Mouse (Mus musculus) myocyte (in vitro differentiated cells): ENCODE measurements around the gene Aqp1. TPM values are rescaled to one million over a fixed set of nuclear protein-coding genes. Genes with fewer than 3 reads are reported as not detected.

Experiments
- H3K27me3 ChIP-seq: one replicate; pipeline ENCODE4 v1.6.1; 2011; ENCODE audit not compliant: control insufficient read depth, insufficient read depth, insufficient read length
- H3K36me3 ChIP-seq: one replicate; pipeline ENCODE4 v1.6.1; 2011; ENCODE audit not compliant: control insufficient read depth, insufficient read depth
- H3K4me2 ChIP-seq: one replicate; pipeline ENCODE4 v1.6.1; 2011; ENCODE audit warnings: low read depth, control low read depth
- H3K4me3 ChIP-seq: one replicate; pipeline ENCODE4 v1.5.1; 2011; ENCODE audit warnings: mild to moderate bottlenecking, control low read depth, moderate library complexity
- H3K79me2 ChIP-seq: one replicate; pipeline ENCODE4 v1.6.1; 2011; ENCODE audit not compliant: control insufficient read depth, insufficient read depth
- H3ac ChIP-seq: one replicate; pipeline ENCODE4 v1.6.1; 2011; ENCODE audit not compliant: control insufficient read depth, insufficient read length
- CEBPB ChIP-seq: IDR thresholded peaks from 2 replicates; pipeline ENCODE4 v1.6.1; 2011; ENCODE audit warnings: mild to moderate bottlenecking, moderate library complexity; ENCODE audit not compliant: poor library complexity, insufficient read depth, severe bottlenecking
- E2F4 ChIP-seq: IDR thresholded peaks from one replicate; pipeline ENCODE4 v1.6.1; 2011; ENCODE audit warnings: mild to moderate bottlenecking, control low read depth, moderate library complexity; ENCODE audit not compliant: insufficient read depth
- MAX ChIP-seq: IDR thresholded peaks from one replicate; pipeline ENCODE4 v1.6.1; 2011; ENCODE audit warnings: low read depth, mild to moderate bottlenecking, control low read depth
- MYOD1 ChIP-seq, 3 experiments: IDR thresholded peaks; one replicate each; pipeline ENCODE4 v1.6.1; 2011; ENCODE audit warnings: control low read depth in 2 of 3, low read depth in 2 of 3, mild to moderate bottlenecking in 2 of 3, moderate library complexity in 1 of 3; ENCODE audit not compliant: insufficient read length in 2 of 3, control insufficient read depth in 1 of 3
- MYOG ChIP-seq, 3 experiments: IDR thresholded peaks; one replicate each; pipeline ENCODE4 v1.6.1; 2011; ENCODE audit warnings: control low read depth in 2 of 3, low read depth in 2 of 3, mild to moderate bottlenecking in 2 of 3; ENCODE audit not compliant: insufficient read length in 2 of 3, control insufficient read depth in 1 of 3, insufficient read depth in 1 of 3
- POLR2A ChIP-seq: IDR thresholded peaks from one replicate; pipeline ENCODE4 v1.6.1; 2011; ENCODE audit warnings: low read depth, mild to moderate bottlenecking, control low read depth, moderate library complexity; ENCODE audit not compliant: insufficient read length
- POLR2AphosphoS2 ChIP-seq: IDR thresholded peaks from one replicate; pipeline ENCODE4 v1.6.1; 2011; ENCODE audit warnings: low read depth, control low read depth; ENCODE audit not compliant: insufficient read length
- REST ChIP-seq: IDR thresholded peaks from one replicate; pipeline ENCODE4 v1.6.1; 2011; ENCODE audit warnings: mild to moderate bottlenecking, control low read depth, moderate library complexity; ENCODE audit not compliant: insufficient read depth, insufficient read length
- SRF ChIP-seq: IDR thresholded peaks from one replicate; pipeline ENCODE4 v1.6.1; 2011; ENCODE audit warnings: low read depth; ENCODE audit not compliant: control insufficient read depth, insufficient read length
- TCF12 ChIP-seq: IDR thresholded peaks from one replicate; pipeline ENCODE4 v1.6.1; 2011; ENCODE audit warnings: mild to moderate bottlenecking, control low read depth; ENCODE audit not compliant: poor library complexity, insufficient read depth, severe bottlenecking
- TCF3 ChIP-seq: IDR thresholded peaks from one replicate; pipeline ENCODE4 v1.6.1; 2011; ENCODE audit warnings: low read depth, control low read depth; ENCODE audit not compliant: insufficient read length
- USF1 ChIP-seq: IDR thresholded peaks from one replicate; pipeline ENCODE4 v1.6.1; 2011; ENCODE audit warnings: low read depth, mild to moderate bottlenecking, control low read depth, moderate library complexity
- polyA plus RNA-seq: library from polyadenylated mRNA; unstranded; fragments of >200 nt; fragmentation: generic; extraction: Trizol; gene quantifications from one replicate; pipeline ENCODE4 v1.2.1, GENCODE M21; 2012; ENCODE audit warnings: missing spikeins

The Aqp1 gene
- polyA plus RNA-seq, 1 experiment, result 32.0 TPM

- Histone ChIP-seq H3K36me3 (no peaks in the 10 kb centered on the region), H3K27me3 (no peaks in the 10 kb centered on the region), H3K79me2 (no peaks in the 10 kb centered on the region), H3ac (no peak overlapping the region), H3K4me3 (no peak overlapping the region), H3K4me2 (no peak overlapping the region)
- no peak for TF ChIP-seq CEBPB
- TF ChIP-seq REST, result no peak
- no peak for TF ChIP-seq TCF12
- no peak for TF ChIP-seq MYOD1 (IDR thresholded peaks at IDR 0.05; ENCODE audit: control insufficient read depth in 1 of 3, insufficient read length in 2 of 3, low read depth in 2 of 3)
- TF ChIP-seq MYOG (IDR thresholded peaks at IDR 0.05; ENCODE audit: control insufficient read depth in 1 of 3, insufficient read depth in 1 of 3, insufficient read length in 2 of 3, low read depth in 2 of 3), result no peak
- no peak for TF ChIP-seq POLR2A
- TF ChIP-seq USF1, result no peak
- no peak for TF ChIP-seq MAX
- no peak for TF ChIP-seq TCF3
Observed at GRCm38 (mm10) chr6:55356017-55356703, 19.9 kb downstream of the Aqp1 start.

GRCm38 (mm10) chr6:55356976-55357635, 20.9 kb downstream of the Aqp1 start:
- Histone ChIP-seq H3K4me2 (no peak overlapping the region), H3K4me3 (no peak overlapping the region), H3K27me3 (no peaks in the 10 kb centered on the region), H3K79me2 (no peaks in the 10 kb centered on the region), H3ac (no peak overlapping the region), H3K36me3 (no peaks in the 10 kb centered on the region)
- TF ChIP-seq MYOD1 (IDR thresholded peaks at IDR 0.05; ENCODE audit: control insufficient read depth in 1 of 3, insufficient read length in 2 of 3, low read depth in 2 of 3), result no peak
- no peak for TF ChIP-seq POLR2AphosphoS2
- no peak for TF ChIP-seq MAX
- TF ChIP-seq MYOG (IDR thresholded peaks at IDR 0.05; ENCODE audit: control insufficient read depth in 1 of 3, insufficient read depth in 1 of 3, insufficient read length in 2 of 3, low read depth in 2 of 3), result no peak
- TF ChIP-seq E2F4, result no peak
- TF ChIP-seq TCF3, result no peak
- no peak for TF ChIP-seq POLR2A
- TF ChIP-seq CEBPB, result no peak
- TF ChIP-seq TCF12, result no peak
- no peak for TF ChIP-seq USF1
- TF ChIP-seq REST, result no peak
- TF ChIP-seq SRF, result no peak

- Histone ChIP-seq H3K4me3 (no peak overlapping the region), H3ac (no peak overlapping the region)
- TF ChIP-seq REST (no peak), MAX (no peak), POLR2A (no peak), POLR2AphosphoS2 (no peak), USF1 (no peak), MYOD1 (IDR thresholded peaks at IDR 0.05; ENCODE audit: control insufficient read depth in 1 of 3, insufficient read length in 2 of 3, low read depth in 2 of 3) (no peak), MYOG (IDR thresholded peaks at IDR 0.05; ENCODE audit: control insufficient read depth in 1 of 3, insufficient read depth in 1 of 3, insufficient read length in 2 of 3, low read depth in 2 of 3) (no peak), TCF3 (no peak), TCF12 (no peak), E2F4 (no peak), SRF (no peak)
Observed at GRCm38 (mm10) chr6:55357636-55358031, 21.4 kb downstream of the Aqp1 start.

GRCm38 (mm10) chr6:55358731-55359143, 22.5 kb downstream of the Aqp1 start:
- no peaks in the 10 kb centered on the region for H3K36me3 ChIP-seq
- H3K4me2 ChIP-seq, result no peak overlapping the region
- no peak overlapping the region for H3K4me3 ChIP-seq
- H3K79me2 ChIP-seq, result no peaks in the 10 kb centered on the region
- no peak overlapping the region for H3ac ChIP-seq
- no peak for TF ChIP-seq TCF3
- TF ChIP-seq MYOD1 (IDR thresholded peaks at IDR 0.05; ENCODE audit: control insufficient read depth in 1 of 3, insufficient read length in 2 of 3, low read depth in 2 of 3), result no peak
- TF ChIP-seq REST, result no peak
- no peaks in the 10 kb centered on the region for H3K27me3 ChIP-seq

More at GRCm38 (mm10) chr6:55357636-55358031, 21.4 kb downstream of the Aqp1 start:
- Histone ChIP-seq H3K36me3 (no peaks in the 10 kb centered on the region), H3K79me2 (no peaks in the 10 kb centered on the region), H3K4me2 (no peak overlapping the region), H3K27me3 (no peaks in the 10 kb centered on the region)
